Mouse (Mus musculus): ENCODE measurements at regions not wholly inside any gene's neighbourhood (a gene's known extent, or its start where the extent isn't known, plus 50 kb on each side); places are given as distances from the start of the nearest gene placed in this dataset.

- no peaks in the 10 kb centered on the region for H3K27me3 ChIP-seq (ENCODE audit: control insufficient read depth, insufficient read depth, low read length)
- no peak for DNase-seq (ENCODE audit: low spot score)
- no peaks in the 10 kb centered on the region for H3K4me1 ChIP-seq (replicated peaks; ENCODE audit: control insufficient read depth, insufficient read depth)
- no peaks in the 10 kb centered on the region for H3K36me3 ChIP-seq (ENCODE audit: control insufficient read depth, insufficient read depth, low read length)
- no peaks in the 10 kb centered on the region for H3K9me3 ChIP-seq (ENCODE audit: control insufficient read depth, low read length)
- H3K9ac ChIP-seq (ENCODE audit: low read length), result no peak overlapping the region
- no peak overlapping the region for H3K4me2 ChIP-seq (replicated peaks; ENCODE audit: low read depth)
- no peak overlapping the region for H3K27ac ChIP-seq (replicated peaks)
- WGBS, result 74% methylated on average over 2 of the region's 2 CpGs
- no peak overlapping the region for H3K4me3 ChIP-seq (ENCODE audit: low read depth, low read length)
- no peak for ATAC-seq (ENCODE audit: low FRiP score, low TSS enrichment)
- TF ChIP-seq EP300 (optimal IDR thresholded peaks at IDR 0.05) (no peak), CTCF (IDR thresholded peaks at IDR 0.05; ENCODE audit: low read depth) (no peak)
Observed at GRCm38 (mm10) chr7:138149496-138149895, 248.0 kb downstream of the Tcerg1l start.

DNA sequence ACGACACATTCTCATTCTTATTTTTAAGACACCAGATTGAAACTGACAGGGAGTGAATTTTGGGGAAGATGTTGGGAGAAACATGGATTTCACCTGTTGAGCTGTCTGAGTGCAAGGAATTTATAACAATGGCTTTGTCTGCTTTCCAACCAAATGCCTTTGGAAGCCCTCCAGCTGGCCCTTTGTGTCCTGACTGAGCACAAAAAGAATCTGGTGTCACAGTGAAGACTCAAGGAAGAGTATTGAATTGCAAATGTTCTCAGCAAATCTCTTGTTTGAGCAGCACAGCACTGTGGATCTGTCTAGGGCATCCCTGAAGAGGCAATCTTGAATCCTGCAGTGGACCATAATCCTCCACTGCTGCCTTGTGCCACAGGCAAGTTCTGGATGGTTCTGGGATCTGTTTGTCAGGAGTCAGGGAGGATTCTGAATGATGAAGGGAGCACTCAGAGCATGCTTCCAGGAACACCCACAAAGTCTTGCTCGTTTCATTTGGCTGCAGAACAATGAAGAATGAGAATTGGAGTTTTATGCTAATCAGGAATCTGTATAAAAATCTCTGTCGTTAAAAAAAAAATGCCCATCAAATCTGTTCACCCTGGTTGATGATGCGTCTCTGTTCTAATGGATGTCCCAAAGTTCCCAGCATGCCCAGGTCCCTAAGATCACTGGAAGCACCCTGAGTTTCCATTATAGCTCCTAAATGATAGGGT, 243.9 kb downstream of the Tcerg1l start:
- no peak overlapping the region for H3K9ac ChIP-seq (ENCODE audit: low read length)

More for the DNA sequence above, 243.9 kb downstream of the Tcerg1l start:
- no peak overlapping the region for H3K4me3 ChIP-seq (ENCODE audit: low read depth, low read length)
- H3K4me2 ChIP-seq (replicated peaks; ENCODE audit: low read depth), result no peak overlapping the region
- no peak for ATAC-seq (ENCODE audit: low FRiP score, low TSS enrichment)
- H3K4me1 ChIP-seq (replicated peaks; ENCODE audit: control insufficient read depth, insufficient read depth), result no peaks in the 10 kb centered on the region
- TF ChIP-seq CTCF (IDR thresholded peaks at IDR 0.05; ENCODE audit: low read depth), result no peak
- no peak overlapping the region for H3K27ac ChIP-seq (replicated peaks)
- no peaks in the 10 kb centered on the region for H3K36me3 ChIP-seq (ENCODE audit: control insufficient read depth, insufficient read depth, low read length)
- no peaks in the 10 kb centered on the region for H3K9me3 ChIP-seq (ENCODE audit: control insufficient read depth, low read length)
- H3K27me3 ChIP-seq (ENCODE audit: control insufficient read depth, insufficient read depth, low read length), result no peaks in the 10 kb centered on the region
- no peak for DNase-seq (ENCODE audit: low spot score)
- whole genome bisulfite sequencing, result 68% methylated on average over 4 of the region's 4 CpGs

Data from stomach, postnatal 0 days (tissue).